Mouse (Mus musculus): ENCODE measurements around the gene Nrip1. TPM values are rescaled to one million over a fixed set of nuclear protein-coding genes. Genes with fewer than 3 reads are reported as not detected.

Gene Nrip1
- total and polyA plus RNA-seq, 3 experiments = not detected

DNA sequence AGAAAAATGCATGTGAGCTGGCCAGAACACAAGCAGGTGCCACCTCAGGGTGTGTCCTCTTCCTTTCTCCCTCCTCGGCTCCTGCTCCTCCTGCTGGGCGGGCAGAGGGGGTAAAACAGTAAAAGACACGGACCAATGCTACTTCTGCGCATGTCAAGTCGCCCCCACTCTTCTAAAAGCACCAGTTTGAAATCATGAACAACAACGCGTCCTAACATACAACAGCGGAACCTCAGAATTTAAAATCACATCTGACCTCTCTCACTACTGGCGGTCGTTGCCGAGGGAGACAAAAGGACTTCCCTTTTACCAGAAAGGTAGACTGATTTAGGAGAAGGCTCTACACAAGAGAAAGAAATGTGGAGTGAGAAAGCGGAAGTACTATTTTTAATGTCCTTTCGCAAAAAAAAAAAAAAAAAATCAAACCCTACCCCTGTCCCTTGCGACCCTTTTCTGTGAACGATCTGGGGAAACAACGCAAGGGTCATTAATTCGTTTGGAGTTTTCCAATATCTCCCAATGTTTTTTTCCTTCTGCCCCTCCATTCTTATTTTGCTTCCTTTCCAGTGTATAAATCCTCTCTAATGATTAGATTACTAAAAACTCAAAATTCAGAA is 7.7 kb downstream of the Nrip1 start:
- no peak for DNase-seq (ENCODE audit: extremely low read depth)
- H3K4me1 ChIP-seq (ENCODE audit: control insufficient read depth in 1 of 2, insufficient read depth in 2 of 2) = no peaks in the 10 kb centered on the region
- no peak overlapping the region for H3K9ac ChIP-seq (ENCODE audit: insufficient read depth, low read depth)
- dilution Hi-C loops (cut with MboI; ENCODE audit: extremely low pct_ligation_motif_present, extremely low pct_unique_long_range_greater_than_20kb, low sequenced_read_pairs) = no loop called here
- no peak overlapping the region for H3K4me3 ChIP-seq (replicated peaks in 1 of 3; ENCODE audit: low read depth in 2 of 3, low read length in 2 of 3, poor library complexity in 1 of 3)
- H3K36me3 ChIP-seq (replicated peaks in 1 of 2; ENCODE audit: control insufficient read depth in 1 of 2, insufficient read depth in 1 of 2, low read length in 1 of 2) = no peaks in the 10 kb centered on the region
- in situ Hi-C loops (cut with MboI; ENCODE audit: low pct_ligation_motif_present, low pct_unique_long_range_greater_than_20kb, low sequenced_read_pairs) = no loop called here
- no peak overlapping the region for H3K4me2 ChIP-seq (ENCODE audit: insufficient read depth, low read depth, poor library complexity, severe bottlenecking)
- no peaks in the 10 kb centered on the region for H3K79me2 ChIP-seq (replicated peaks; ENCODE audit: control insufficient read depth, extremely low read depth, insufficient read depth, poor library complexity, severe bottlenecking)
- no peak for TF ChIP-seq ZNF384 (IDR thresholded peaks at IDR 0.05; ENCODE audit: low read depth, low read length)
- TF ChIP-seq TBP (conservative IDR thresholded peaks at IDR 0.05; ENCODE audit: low read depth, low read length) = no peak
- no peak for TF ChIP-seq HCFC1 (IDR thresholded peaks at IDR 0.05; ENCODE audit: low read depth, low read length)
- TF ChIP-seq JUN (IDR thresholded peaks at IDR 0.05; ENCODE audit: insufficient read depth, low read depth, low read length) = no peak
- TF ChIP-seq USF1 (IDR thresholded peaks at IDR 0.05; ENCODE audit: low read depth, low read length) = no peak
- TF ChIP-seq IRF4 (IDR thresholded peaks at IDR 0.05; ENCODE audit: low read depth, low read length) = no peak
- H3K9me3 ChIP-seq (replicated peaks; ENCODE audit: low read length) = peaks cover 83% of the 10 kb centered on the region
- H3K27me3 ChIP-seq (replicated peaks) = no peaks in the 10 kb centered on the region
- H3K27ac ChIP-seq (ENCODE audit: insufficient read depth, low read depth) = no peak overlapping the region

DNA sequence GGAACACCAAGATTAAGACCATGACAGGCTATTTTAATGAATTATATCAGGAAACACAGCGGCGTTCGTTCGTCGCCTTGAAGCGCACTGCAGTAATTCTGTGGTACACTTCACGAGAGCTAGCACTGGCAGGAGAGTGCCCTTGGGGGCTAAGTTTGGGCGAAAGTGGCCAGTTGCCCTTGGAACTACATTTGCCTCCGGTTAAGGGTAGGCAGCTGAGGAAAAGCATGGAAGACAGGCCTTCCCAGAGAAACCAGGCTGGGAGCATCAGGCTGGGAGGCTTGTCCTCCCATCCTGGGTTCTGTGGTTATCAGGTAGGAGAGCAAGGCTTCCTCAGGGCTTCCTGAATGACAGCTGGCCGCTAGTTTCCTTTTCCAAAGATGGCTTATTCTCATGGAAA is 8.4 kb downstream of the Nrip1 start:
- dilution Hi-C loops (cut with MboI; ENCODE audit: extremely low pct_ligation_motif_present, extremely low pct_unique_long_range_greater_than_20kb, low sequenced_read_pairs) (no loop called here), in situ Hi-C loops (cut with MboI; ENCODE audit: low pct_ligation_motif_present, low pct_unique_long_range_greater_than_20kb, low sequenced_read_pairs) (no loop called here)
- H3K9ac ChIP-seq (ENCODE audit: insufficient read depth, low read depth) = no peak overlapping the region
- no peak overlapping the region for H3K4me2 ChIP-seq (ENCODE audit: insufficient read depth, low read depth, poor library complexity, severe bottlenecking)
- H3K79me2 ChIP-seq (replicated peaks; ENCODE audit: control insufficient read depth, extremely low read depth, insufficient read depth, poor library complexity, severe bottlenecking) = no peaks in the 10 kb centered on the region
- no peak overlapping the region for H3K27ac ChIP-seq (ENCODE audit: insufficient read depth, low read depth)
- no peaks in the 10 kb centered on the region for H3K27me3 ChIP-seq (replicated peaks)
- no peaks in the 10 kb centered on the region for H3K4me1 ChIP-seq (ENCODE audit: control insufficient read depth in 1 of 2, insufficient read depth in 2 of 2)
- no peaks in the 10 kb centered on the region for H3K36me3 ChIP-seq (replicated peaks in 1 of 2; ENCODE audit: control insufficient read depth in 1 of 2, insufficient read depth in 1 of 2, low read length in 1 of 2)
- DNase-seq (ENCODE audit: extremely low read depth) = no peak
- H3K4me3 ChIP-seq (replicated peaks in 1 of 3; ENCODE audit: low read depth in 2 of 3, low read length in 2 of 3, poor library complexity in 1 of 3) = no peak overlapping the region
- TF ChIP-seq MAZ (IDR thresholded peaks at IDR 0.05; ENCODE audit: low read depth, low read length) (no peak), NELFE (IDR thresholded peaks at IDR 0.05; ENCODE audit: low read depth, low read length) (no peak), JUND (conservative IDR thresholded peaks at IDR 0.05; ENCODE audit: low read depth, low read length) (no peak), RAD21 (IDR thresholded peaks at IDR 0.05; ENCODE audit: low read depth, low read length) (no peak), ELF1 (IDR thresholded peaks at IDR 0.05; ENCODE audit: low read depth, low read length) (no peak), CTCF (conservative IDR thresholded peaks at IDR 0.05 in 1 of 2, IDR thresholded peaks at IDR 0.05 in 1 of 2; ENCODE audit: low read depth in 2 of 2, low read length in 2 of 2) (no peak), CHD1 (IDR thresholded peaks at IDR 0.05; ENCODE audit: low read depth, low read length) (no peak), TBP (conservative IDR thresholded peaks at IDR 0.05; ENCODE audit: low read depth, low read length) (no peak), ZMIZ1 (IDR thresholded peaks at IDR 0.05; ENCODE audit: low read depth, low read length) (no peak), ETS1 (conservative IDR thresholded peaks at IDR 0.05; ENCODE audit: low read depth, low read length) (no peak), MAFK (IDR thresholded peaks at IDR 0.05; ENCODE audit: insufficient replicate concordance, low read length) (no peak), BHLHE40 (IDR thresholded peaks at IDR 0.05; ENCODE audit: low read depth, low read length) (no peak), JUN (IDR thresholded peaks at IDR 0.05; ENCODE audit: insufficient read depth, low read depth, low read length) (no peak), KAT2A (IDR thresholded peaks at IDR 0.05; ENCODE audit: insufficient replicate concordance, low read length) (no peak), CHD2 (IDR thresholded peaks at IDR 0.05; ENCODE audit: low read length) (no peak), NRF1 (IDR thresholded peaks at IDR 0.05; ENCODE audit: low read depth, low read length) (no peak)
- peaks cover 83% of the 10 kb centered on the region for H3K9me3 ChIP-seq (replicated peaks; ENCODE audit: low read length)

All from CH12.LX (cell line).